Mouse (Mus musculus): Measurements from ENCODE around the gene Gjb4.

Gene Gjb4

GRCm38 (mm10) chr4:127311561-127311960 is 42.3 kb downstream of the Gjb4 start:
- in situ Hi-C loops (cut with MboI, MseI), result no loop called here

GRCm38 (mm10) chr4:127306915-127307314 is 47.0 kb downstream of the Gjb4 start:
- in situ Hi-C loops (cut with MboI, MseI), result no loop called here

GRCm38 (mm10) chr4:127303796-127304195 is 50.1 kb downstream of the Gjb4 start:
- in situ Hi-C loops (cut with MboI, MseI), result no loop called here

All from regulatory T cell (primary cell).